Mouse (Mus musculus) brain, embryonic 14.5 days (tissue): ENCODE data around the gene Kcnh5.

Source experiments
- CTCF ChIP-seq: fragments of 200-500 bp; IDR thresholded peaks from 2 replicates; pipeline ENCODE4 v1.5.1; 2012; ENCODE audit warnings: inconsistent platforms, mild to moderate bottlenecking, moderate library complexity, borderline replicate concordance; ENCODE audit not compliant: insufficient read depth, insufficient read length; ENCODE audit errors: extremely low read depth
- POLR2A ChIP-seq: fragments of 200-500 bp; IDR thresholded peaks from 2 replicates; pipeline ENCODE4 v1.6.1; 2012; ENCODE audit warnings: mild to moderate bottlenecking, inconsistent platforms, borderline replicate concordance; ENCODE audit not compliant: poor library complexity, insufficient read depth, insufficient read length, severe bottlenecking; ENCODE audit errors: extremely low read depth

DNA sequence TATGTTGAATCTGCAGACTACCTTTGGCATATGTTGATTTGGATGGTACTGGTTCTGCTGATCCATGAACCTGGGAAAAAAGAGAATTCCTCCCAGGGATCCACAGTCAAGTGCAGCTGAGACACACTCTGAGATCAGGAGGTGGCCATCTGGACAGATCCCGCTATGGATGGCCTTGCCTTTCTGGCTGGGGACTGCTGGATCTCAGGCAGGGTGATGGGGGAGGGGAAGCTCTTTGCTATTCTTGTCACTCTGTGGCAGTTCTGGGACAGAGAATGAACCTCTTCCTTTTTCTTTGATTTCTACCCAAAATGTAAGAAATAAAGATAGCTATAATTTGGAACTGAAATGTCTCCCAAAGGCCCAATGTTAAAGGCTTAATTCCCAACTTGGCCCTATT lies 46.8 kb upstream of the Kcnh5 start:
- TF ChIP-seq POLR2A (no peak), CTCF (no peak)
